In genomic region chrX:7605575-7605941, GRCm38 (mm10) we compare ENCODE assay signal across 9 mouse cellular contexts. TPM values are rescaled to one million over a fixed set of nuclear protein-coding genes. Genes with fewer than 3 reads are reported as not detected.
DNase-seq lines count a peak whose midpoint lies in the region; ATAC-seq and TF ChIP-seq lines count a peak whose summit lies in the region.
"Had no signal": no experiment of that assay in that cellular context is flagged by ENCODE, and none has a peak within 500 bp of the region (broad histone marks: within the 10 kb centered on the region; RNA-seq: fewer than 3 reads in every experiment).

No protein-coding gene starts in this region.

- no peaks in the 10 kb centered on the region; the same call in 1 of the 2 replicates for H3K36me3 ChIP-seq in forebrain, embryonic 11.5 days (ENCODE audit: control insufficient read depth, insufficient read depth, low read length)
- peaks cover 9% of the 10 kb centered on the region for H3K36me3 ChIP-seq in forebrain, embryonic 10.5 days (replicated peaks)
- no peaks in the 10 kb centered on the region for H3K36me3 ChIP-seq in stomach, embryonic 15.5 days
- H3K36me3 ChIP-seq in stomach, postnatal 0 days (ENCODE audit: control insufficient read depth, insufficient read depth, low read length): no peaks in the 10 kb centered on the region
- H3K36me3 ChIP-seq in liver, embryonic 15.5 days (replicated peaks): no peaks in the 10 kb centered on the region
- H3K36me3 ChIP-seq: heart, embryonic 15.5 days had no signal

- H3K9ac ChIP-seq in forebrain, embryonic 11.5 days (ENCODE audit: low read length): no peak overlapping the region
- no peak overlapping the region for H3K9ac ChIP-seq in stomach, embryonic 15.5 days
- H3K9ac ChIP-seq in stomach, postnatal 0 days (ENCODE audit: low read length): no peak overlapping the region
- H3K9ac ChIP-seq in liver, embryonic 15.5 days: no peak overlapping the region

- peak; percentile 28 for ATAC-seq in forebrain, embryonic 11.5 days (replicated peaks; ENCODE audit: low FRiP score)
- peak; percentile 32; the same call in 1 of the 2 replicates for ATAC-seq in stomach, embryonic 15.5 days (ENCODE audit: insufficient read depth, low FRiP score, low read depth)
- ATAC-seq in stomach, postnatal 0 days (ENCODE audit: low FRiP score, low TSS enrichment): no peak
- 0 out of 2 replicates have a peak, but pooled peaks have one; percentile 30 for ATAC-seq in liver, embryonic 15.5 days (ENCODE audit: insufficient read depth)

- 51% methylated on average over 8 of the region's 8 CpGs for WGBS in forebrain, embryonic 11.5 days
- 49% methylated on average over 8 of the region's 8 CpGs for WGBS in forebrain, embryonic 10.5 days
- 37% methylated on average over 8 of the region's 8 CpGs for WGBS in stomach, embryonic 15.5 days
- WGBS in stomach, postnatal 0 days: 31% methylated on average over 8 of the region's 8 CpGs
- 32% methylated on average over 8 of the region's 8 CpGs for WGBS in liver, embryonic 15.5 days (ENCODE audit: insufficient replicate concordance)

- no peaks in the 10 kb centered on the region for H3K27me3 ChIP-seq in forebrain, embryonic 11.5 days (ENCODE audit: control insufficient read depth, insufficient read depth, low read length)
- peaks cover 20% of the 10 kb centered on the region for H3K27me3 ChIP-seq in forebrain, embryonic 10.5 days (ENCODE audit: poor library complexity, severe bottlenecking)
- no peaks in the 10 kb centered on the region for H3K27me3 ChIP-seq in stomach, embryonic 15.5 days (replicated peaks)
- H3K27me3 ChIP-seq in stomach, postnatal 0 days (ENCODE audit: control insufficient read depth, insufficient read depth, low read length): no peaks in the 10 kb centered on the region
- H3K27me3 ChIP-seq in liver, embryonic 15.5 days: peaks cover 24% of the 10 kb centered on the region
- H3K27me3 ChIP-seq: heart, embryonic 15.5 days had no signal

- no peak overlapping the region for H3K4me3 ChIP-seq in forebrain, embryonic 11.5 days (ENCODE audit: low read depth, low read length)
- no peak overlapping the region for H3K4me3 ChIP-seq in forebrain, embryonic 10.5 days
- peak overlapping the region; percentile 50; the same call in 1 of the 2 replicates for H3K4me3 ChIP-seq in stomach, embryonic 15.5 days (replicated peaks)
- H3K4me3 ChIP-seq in stomach, postnatal 0 days (ENCODE audit: low read depth, low read length): no peak overlapping the region
- peak overlapping the region; percentile 63; the same call in 1 of the 2 replicates for H3K4me3 ChIP-seq in liver, embryonic 15.5 days (replicated peaks)

- H3K9me3 ChIP-seq in forebrain, embryonic 11.5 days (ENCODE audit: control insufficient read depth, low read length): no peaks in the 10 kb centered on the region
- H3K9me3 ChIP-seq in forebrain, embryonic 10.5 days: no peaks in the 10 kb centered on the region
- H3K9me3 ChIP-seq in stomach, embryonic 15.5 days: no peaks in the 10 kb centered on the region
- no peaks in the 10 kb centered on the region for H3K9me3 ChIP-seq in stomach, postnatal 0 days (ENCODE audit: control insufficient read depth, low read length)
- no peaks in the 10 kb centered on the region for H3K9me3 ChIP-seq in liver, embryonic 15.5 days (replicated peaks)
- H3K9me3 ChIP-seq: heart, embryonic 15.5 days had no signal

- no peak for TF ChIP-seq CTCF in stomach, postnatal 0 days (IDR thresholded peaks at IDR 0.05; ENCODE audit: low read depth)

- H3K4me2 ChIP-seq in forebrain, embryonic 11.5 days (ENCODE audit: low read depth, low read length, severe bottlenecking): 0 out of 2 replicates have a peak overlapping the region, but pooled peaks have one; percentile 5
- H3K4me2 ChIP-seq in stomach, embryonic 15.5 days: 0 out of 2 replicates have a peak overlapping the region, but pooled peaks have one; percentile 21
- H3K4me2 ChIP-seq in stomach, postnatal 0 days (replicated peaks; ENCODE audit: low read depth): no peak overlapping the region
- peak overlapping the region; percentile 73 for H3K4me2 ChIP-seq in liver, embryonic 15.5 days

- no peak overlapping the region for H3K27ac ChIP-seq in forebrain, embryonic 11.5 days (ENCODE audit: low read depth, low read length)
- no peak overlapping the region for H3K27ac ChIP-seq in forebrain, embryonic 10.5 days
- H3K27ac ChIP-seq in stomach, embryonic 15.5 days: no peak overlapping the region
- H3K27ac ChIP-seq in stomach, postnatal 0 days (replicated peaks): no peak overlapping the region
- H3K27ac ChIP-seq in liver, embryonic 15.5 days (replicated peaks): no peak overlapping the region

- TF ChIP-seq EP300 in stomach, postnatal 0 days (optimal IDR thresholded peaks at IDR 0.05): no peak

- DNase-seq in forebrain, embryonic 11.5 days (ENCODE audit: low spot score): no peak
- DNase-seq in forebrain, embryonic 10.5 days (ENCODE audit: extremely low spot score, low spot score): no peak
- DNase-seq in stomach, postnatal 0 days (ENCODE audit: low spot score): no peak
- no peak for DNase-seq in yolk sac, embryonic 10.5 days (ENCODE audit: low spot score)
- DNase-seq in MN1 (ENCODE audit: low spot score): no peak
- DNase-seq in layer of hippocampus, postnatal 10 days (ENCODE audit: low spot score in 2 of 2): no peak

- H3K4me1 ChIP-seq in forebrain, embryonic 11.5 days (replicated peaks; ENCODE audit: control insufficient read depth, insufficient read depth, low read length): no peaks in the 10 kb centered on the region
- peaks cover 15% of the 10 kb centered on the region for H3K4me1 ChIP-seq in forebrain, embryonic 10.5 days
- no peaks in the 10 kb centered on the region for H3K4me1 ChIP-seq in stomach, embryonic 15.5 days
- no peaks in the 10 kb centered on the region for H3K4me1 ChIP-seq in stomach, postnatal 0 days (replicated peaks; ENCODE audit: control insufficient read depth, insufficient read depth)
- peaks cover 14% of the 10 kb centered on the region; the same call in 1 of the 2 replicates for H3K4me1 ChIP-seq in liver, embryonic 15.5 days (replicated peaks)

RNA-seq across cellular contexts. Expression of gene Ccdc22, which starts 0.2 kb away (rescaled TPM):
- 33.4 and 33.6 TPM in 2 replicates for polyA plus RNA-seq in forebrain, embryonic 11.5 days (2014; fragmentation: Nextera tagmentation; extraction: Ambion mirVana)
- 35.8 and 38.0 TPM in 2 replicates for polyA plus RNA-seq in forebrain, embryonic 10.5 days (2016; fragmentation: Nextera tagmentation; extraction: Ambion mirVana)
- 28.0 and 29.0 TPM in 2 replicates for polyA plus RNA-seq in stomach, embryonic 15.5 days (2015; fragmentation: Nextera tagmentation; extraction: Ambion mirVana)
- 13.8 and 14.0 TPM in 2 replicates for polyA plus RNA-seq in stomach, postnatal 0 days (2015; fragmentation: Nextera tagmentation; extraction: Ambion mirVana)
- polyA plus RNA-seq in liver, embryonic 15.5 days (2015; fragmentation: Nextera tagmentation; extraction: Ambion mirVana): 18.0 and 19.8 TPM in 2 replicates
- total RNA-seq in layer of hippocampus, postnatal 10 days (2021): 10 to 100 TPM; 21.3 to 23.4 TPM

RNA-seq across cellular contexts. Expression of gene Cacna1f, which starts 1.3 kb away (rescaled TPM):
- polyA plus RNA-seq in forebrain, embryonic 11.5 days (2014; fragmentation: Nextera tagmentation; extraction: Ambion mirVana): not detected in 2 replicates
- 0.02 TPM in 1 of 2 replicates, not detected in the other for polyA plus RNA-seq in forebrain, embryonic 10.5 days (2016; fragmentation: Nextera tagmentation; extraction: Ambion mirVana)
- 0.04 TPM in 1 of 2 replicates, not detected in the other for polyA plus RNA-seq in stomach, embryonic 15.5 days (2015; fragmentation: Nextera tagmentation; extraction: Ambion mirVana)
- polyA plus RNA-seq in stomach, postnatal 0 days (2015; fragmentation: Nextera tagmentation; extraction: Ambion mirVana): not detected in 2 replicates
- 0.07 and 0.09 TPM in 2 replicates for polyA plus RNA-seq in liver, embryonic 15.5 days (2015; fragmentation: Nextera tagmentation; extraction: Ambion mirVana)
- not detected for total RNA-seq in layer of hippocampus, postnatal 10 days (2021)
- polyA plus RNA-seq: heart, embryonic 15.5 days had no signal

RNA-seq across cellular contexts. Expression of gene Ppp1r3f, which starts 31.5 kb away (rescaled TPM):
- polyA plus RNA-seq in forebrain, embryonic 11.5 days (2014; fragmentation: Nextera tagmentation; extraction: Ambion mirVana): 2.2 and 3.3 TPM in 2 replicates
- polyA plus RNA-seq in forebrain, embryonic 10.5 days (2016; fragmentation: Nextera tagmentation; extraction: Ambion mirVana): 1.3 and 1.6 TPM in 2 replicates
- polyA plus RNA-seq in stomach, embryonic 15.5 days (2015; fragmentation: Nextera tagmentation; extraction: Ambion mirVana): 1.6 and 2.0 TPM in 2 replicates
- polyA plus RNA-seq in stomach, postnatal 0 days (2015; fragmentation: Nextera tagmentation; extraction: Ambion mirVana): 0.79 and 1.0 TPM in 2 replicates
- polyA plus RNA-seq in liver, embryonic 15.5 days (2015; fragmentation: Nextera tagmentation; extraction: Ambion mirVana): 0.06 and 0.21 TPM in 2 replicates
- 10 to 100 TPM; 13.1 to 14.1 TPM for total RNA-seq in layer of hippocampus, postnatal 10 days (2021)

RNA-seq across cellular contexts. Expression of gene Foxp3, which starts 32.1 kb away (rescaled TPM):
- polyA plus RNA-seq in forebrain, embryonic 11.5 days (2014; fragmentation: Nextera tagmentation; extraction: Ambion mirVana): not detected in 2 replicates
- 0.09 TPM in 2 replicates for polyA plus RNA-seq in forebrain, embryonic 10.5 days (2016; fragmentation: Nextera tagmentation; extraction: Ambion mirVana)
- polyA plus RNA-seq in stomach, embryonic 15.5 days (2015; fragmentation: Nextera tagmentation; extraction: Ambion mirVana): 0.04 and 0.12 TPM in 2 replicates
- not detected in 2 replicates for polyA plus RNA-seq in stomach, postnatal 0 days (2015; fragmentation: Nextera tagmentation; extraction: Ambion mirVana)
- polyA plus RNA-seq in liver, embryonic 15.5 days (2015; fragmentation: Nextera tagmentation; extraction: Ambion mirVana): 0.02 and 0.23 TPM in 2 replicates
- under 1 TPM; 0.21 to 0.22 TPM for total RNA-seq in layer of hippocampus, postnatal 10 days (2021)
- polyA plus RNA-seq: heart, embryonic 15.5 days had no signal

RNA-seq across cellular contexts. Expression of gene Syp, which starts 32.7 kb away (rescaled TPM):
- polyA plus RNA-seq in forebrain, embryonic 11.5 days (2014; fragmentation: Nextera tagmentation; extraction: Ambion mirVana): 12.3 and 12.6 TPM in 2 replicates
- 9.2 and 11.6 TPM in 2 replicates for polyA plus RNA-seq in forebrain, embryonic 10.5 days (2016; fragmentation: Nextera tagmentation; extraction: Ambion mirVana)
- polyA plus RNA-seq in stomach, embryonic 15.5 days (2015; fragmentation: Nextera tagmentation; extraction: Ambion mirVana): 7.3 and 7.5 TPM in 2 replicates
- polyA plus RNA-seq in stomach, postnatal 0 days (2015; fragmentation: Nextera tagmentation; extraction: Ambion mirVana): 6.5 and 6.8 TPM in 2 replicates
- 0.33 and 0.36 TPM in 2 replicates for polyA plus RNA-seq in liver, embryonic 15.5 days (2015; fragmentation: Nextera tagmentation; extraction: Ambion mirVana)
- 1,000 to 10,000 TPM; 1,418 to 1,453 TPM for total RNA-seq in layer of hippocampus, postnatal 10 days (2021)

Comparison
In these comparisons a context has a peak if more than half of its experiments do, and no peak if none do; other contexts are left out.
1. H3K4me3 ChIP-seq: peak in stomach, embryonic 15.5 days (single experiment) and liver, embryonic 15.5 days (single experiment); none in forebrain, embryonic 11.5 days (single experiment), forebrain, embryonic 10.5 days (single experiment) and stomach, postnatal 0 days (single experiment).